ENCODE assay signal across 8 mouse cellular contexts in genomic region chr19:3685611-3686214, GRCm38 (mm10). TPM values are rescaled to one million over a fixed set of nuclear protein-coding genes. Genes with fewer than 3 reads are reported as not detected.
A peak's percentile ranks its signal among the peaks of the same experiment; 100 is the strongest.
DNase-seq lines count a peak whose midpoint lies in the region; ATAC-seq and TF ChIP-seq lines count a peak whose summit lies in the region.

No protein-coding gene starts in this region.

- H3K36me3 ChIP-seq in erythroblast, embryonic 14.5 days (ENCODE audit: control insufficient read depth) = no peaks in the 10 kb centered on the region
- H3K36me3 ChIP-seq in kidney, postnatal 0 days (ENCODE audit: insufficient read depth, low read length) = no peaks in the 10 kb centered on the region

- DNase-seq in adrenal gland, postnatal 25 days = peak; percentile 52
- peak; percentile 41 to 58 for DNase-seq in heart, adult 18-20 months
- DNase-seq in kidney, postnatal 0 days (ENCODE audit: low spot score) = peak; percentile 71
- DNase-seq in mesoderm, embryonic 11.5 days (ENCODE audit: low read depth, low spot score) = peak; percentile 41
- DNase-seq in frontal cortex, postnatal 36 days (ENCODE audit: low spot score in 2 of 2) = no peak
- no peak for DNase-seq in layer of hippocampus, postnatal 14 days (ENCODE audit: low spot score in 2 of 2)

- peak overlapping the region; percentile 59 for H3K4me3 ChIP-seq in erythroblast, embryonic 14.5 days (replicated peaks)
- H3K4me3 ChIP-seq in kidney, postnatal 0 days (replicated peaks; ENCODE audit: low read depth, low read length) = peak overlapping the region; percentile 94

- H3K27ac ChIP-seq in kidney, postnatal 0 days = peak overlapping the region; percentile 92

- H3K9me3 ChIP-seq in erythroblast, embryonic 14.5 days (ENCODE audit: control insufficient read depth, low read length) = no peaks in the 10 kb centered on the region
- no peaks in the 10 kb centered on the region for H3K9me3 ChIP-seq in kidney, postnatal 0 days (replicated peaks; ENCODE audit: low read length)

- H3K4me1 ChIP-seq in erythroblast, embryonic 14.5 days (ENCODE audit: control insufficient read depth) = peaks cover 15% of the 10 kb centered on the region
- H3K4me1 ChIP-seq in kidney, postnatal 0 days (replicated peaks; ENCODE audit: insufficient read depth, low read length) = peaks cover 53% of the 10 kb centered on the region

- no peak for ATAC-seq in erythroblast, adult 5-6 weeks (replicated peaks; ENCODE audit: low FRiP score, poor library complexity, severe bottlenecking)
- ATAC-seq in kidney, postnatal 0 days (replicated peaks; ENCODE audit: low FRiP score, low read depth) = peak; percentile 20; the same call in 1 of the 2 replicates

- H3K4me2 ChIP-seq in kidney, postnatal 0 days (ENCODE audit: low read length) = peak overlapping the region; percentile 90

- peaks cover 35% of the 10 kb centered on the region for H3K27me3 ChIP-seq in erythroblast, embryonic 14.5 days (ENCODE audit: control insufficient read depth)
- no peaks in the 10 kb centered on the region for H3K27me3 ChIP-seq in kidney, postnatal 0 days (ENCODE audit: insufficient read depth, low read length)

- TF ChIP-seq CTCF in kidney, postnatal 0 days (IDR thresholded peaks at IDR 0.05; ENCODE audit: low read depth) = no peak

- peak overlapping the region; percentile 88 for H3K9ac ChIP-seq in kidney, postnatal 0 days (ENCODE audit: low read depth, low read length)

- WGBS in kidney, postnatal 0 days = under 1% methylated on average over 32 of the region's 45 CpGs

RNA-seq across cellular contexts. Expression of gene Lrp5, which starts 0.7 kb away (rescaled TPM):
- polyA plus RNA-seq in erythroblast, embryonic 14.5 days (2012) = 0.25 and 0.41 TPM in 2 replicates
- 3.8 and 4.4 TPM in 2 replicates for total RNA-seq in erythroblast, adult 5-6 weeks (2015; ENCODE audit: low replicate concordance)
- total RNA-seq in erythroblast, adult 5-6 weeks (2017; ENCODE audit: low replicate concordance) = 2.7 and 2.8 TPM in 2 replicates
- 97.9 and 117 TPM in 2 replicates for total RNA-seq in adrenal gland, postnatal 25 days (2021)
- 10 to 100 TPM; 46.5 to 49.3 TPM for total RNA-seq in heart, adult 18-20 months (2021)
- polyA plus RNA-seq in kidney, postnatal 0 days (2015; fragmentation: Nextera tagmentation; extraction: Ambion mirVana) = 3.3 and 3.5 TPM in 2 replicates
- 10 to 100 TPM; 13.7 to 14.8 TPM for total RNA-seq in layer of hippocampus, postnatal 14 days (2021)

RNA-seq across cellular contexts. Expression of gene 1810055G02Rik, which starts 22.4 kb away (rescaled TPM):
- polyA plus RNA-seq in erythroblast, embryonic 14.5 days (2012) = 0.99 and 1.6 TPM in 2 replicates
- 8.3 and 8.6 TPM in 2 replicates for total RNA-seq in erythroblast, adult 5-6 weeks (2015; ENCODE audit: low replicate concordance)
- total RNA-seq in erythroblast, adult 5-6 weeks (2017; ENCODE audit: low replicate concordance) = 2.5 and 4.0 TPM in 2 replicates
- 21.2 and 30.4 TPM in 2 replicates for total RNA-seq in adrenal gland, postnatal 25 days (2021)
- 1 to 10 TPM; 5.5 to 8.3 TPM for total RNA-seq in heart, adult 18-20 months (2021)
- 27.3 and 29.1 TPM in 2 replicates for polyA plus RNA-seq in kidney, postnatal 0 days (2015; fragmentation: Nextera tagmentation; extraction: Ambion mirVana)
- 10 to 100 TPM; 35.5 to 40.3 TPM for total RNA-seq in layer of hippocampus, postnatal 14 days (2021)

Comparison
In these comparisons a context has a peak if more than half of its experiments do, and no peak if none do; other contexts are left out.
1. DNase-seq: peak in adrenal gland, postnatal 25 days (single experiment), heart, adult 18-20 months (2 of 2), kidney, postnatal 0 days (single experiment) and mesoderm, embryonic 11.5 days (single experiment); none in frontal cortex, postnatal 36 days (0 of 2) and layer of hippocampus, postnatal 14 days (0 of 2).